Mouse (Mus musculus): ENCODE measurements around the gene Bcar3.

- TF ChIP-seq CTCF (IDR thresholded peaks at IDR 0.05; ENCODE audit: borderline replicate concordance, insufficient read depth, low read depth, low read length) (peak; percentile 48), POLR2A (IDR thresholded peaks at IDR 0.05; ENCODE audit: borderline replicate concordance, insufficient read depth, low read length) (no peak)
Observed at GRCm38 (mm10) chr3:122466100-122466730, 172.3 kb downstream of the Bcar3 start.

Measured in cerebellum, adult 2 months (tissue).